Mouse (Mus musculus) left cerebral cortex, postnatal 10 days (tissue): ENCODE data around the gene Psmf1. TPM values are rescaled to one million over a fixed set of nuclear protein-coding genes. Genes with fewer than 3 reads are reported as not detected.

Experiments used
- DNase-seq, 2 experiments: peaks; one replicate each; pipeline ENCODE4 v3.0.0; 2021 to 2022; ENCODE audit warnings: low spot score in 2 of 2, mixed read lengths in 1 of 2; ENCODE audit errors: extremely low spot score in 1 of 2
- intact Hi-C: fragments of 180-260 bp; cut with DNase I; formaldehyde crosslinking; loops from one replicate; pipeline ENCODE4 v1.15.1; 2025
- total RNA-seq, 2 experiments: library from RNA; stranded (reverse); gene quantifications; 2 replicates each; pipeline ENCODE4 v1.2.3; 2021

Psmf1 gene
- total RNA-seq, 2 experiments from 2014 or later = 43.9 to 48.6 TPM

GRCm38 (mm10) chr2:151739505-151739904 is 4.5 kb downstream of the Psmf1 start:
- intact Hi-C loops = loop anchor here (10.0 kb wide), 1 partner anchor 165 kb away; the partner anchor contains the start of gene Sdcbp2
- DNase-seq = no peak

- intact Hi-C loops = loop anchor here (10.0 kb wide), 1 partner anchor 164 kb away; the partner anchor contains the start of gene Sdcbp2
- no peak for DNase-seq
These were observed 4.9 kb downstream of the Psmf1 start for GRCm38 (mm10) chr2:151739081-151739480.

GRCm38 (mm10) chr2:151738460-151738859 is 5.5 kb downstream of the Psmf1 start:
- no peak for DNase-seq
- intact Hi-C loops = loop anchor here (10.0 kb wide), 1 partner anchor 164 kb away; the partner anchor contains the start of gene Sdcbp2

GRCm38 (mm10) chr2:151735422-151735821 is 8.6 kb downstream of the Psmf1 start:
- no peak for DNase-seq
- intact Hi-C loops = loop anchor here (10.0 kb wide), 1 partner anchor 161 kb away; the partner anchor contains the start of gene Sdcbp2

- no peak for DNase-seq
- intact Hi-C loops = loop anchor here (10.0 kb wide), 1 partner anchor 159 kb away; the partner anchor contains the start of gene Sdcbp2
These were observed 10.7 kb downstream of the Psmf1 start for GRCm38 (mm10) chr2:151733151-151733865.

- intact Hi-C loops = loop anchor here (10.0 kb wide), 1 partner anchor 219 kb away; no protein-coding TSS in a partner anchor
- DNase-seq = no peak
These were observed 19.9 kb downstream of the Psmf1 start for GRCm38 (mm10) chr2:151724094-151724493.

- intact Hi-C loops = no loop called here
- DNase-seq = no peak
These were observed 27.5 kb downstream of the Psmf1 start for GRCm38 (mm10) chr2:151716318-151717055.

GRCm38 (mm10) chr2:151715526-151715925 is 28.5 kb downstream of the Psmf1 start:
- intact Hi-C loops = no loop called here
- DNase-seq = peak in 1 of 2 experiments; percentile 31

GRCm38 (mm10) chr2:151712647-151713046 is 31.3 kb downstream of the Psmf1 start:
- intact Hi-C loops = no loop called here
- DNase-seq = no peak

GRCm38 (mm10) chr2:151702851-151703190 is 41.2 kb downstream of the Psmf1 start:
- no peak for DNase-seq
- intact Hi-C loops = loop anchor here (10.0 kb wide), 1 partner anchor 128 kb away; the partner anchor contains the start of gene Sdcbp2

- DNase-seq = peak in 1 of 2 experiments; percentile 76
- intact Hi-C loops = loop anchor here (10.0 kb wide), 1 partner anchor 127 kb away; the partner anchor contains the start of gene Sdcbp2
These were observed 41.7 kb downstream of the Psmf1 start for GRCm38 (mm10) chr2:151702146-151702850.

GRCm38 (mm10) chr2:151701231-151702145 is 42.5 kb downstream of the Psmf1 start, which contains the start of gene Tmem74b:
Gene Tmem74b (plus strand): TSS chr2:151702008.
- intact Hi-C loops = loop anchor here (10.0 kb wide), 1 partner anchor 127 kb away; the partner anchor contains the start of gene Sdcbp2
- DNase-seq = no peak

- no peak for DNase-seq
- intact Hi-C loops = no loop called here
These were observed 61.0 kb downstream of the Psmf1 start for GRCm38 (mm10) chr2:151682976-151683375.

GRCm38 (mm10) chr2:151682357-151682756 is 61.6 kb downstream of the Psmf1 start:
- no peak for DNase-seq
- intact Hi-C loops = no loop called here

- DNase-seq = no peak
- intact Hi-C loops = loop anchor here (10.0 kb wide), 1 partner anchor 181 kb away; the partner anchor contains the start of gene Nsfl1c
These were observed 67.8 kb downstream of the Psmf1 start for GRCm38 (mm10) chr2:151676234-151676633.

GRCm38 (mm10) chr2:151670968-151671329 is 73.0 kb downstream of the Psmf1 start:
- intact Hi-C loops = loop anchor here (10.0 kb wide), 1 partner anchor 176 kb away; the partner anchor contains the start of gene Nsfl1c
- no peak for DNase-seq

- intact Hi-C loops = loop anchor here (10.0 kb wide), 1 partner anchor 175 kb away; the partner anchor contains the start of gene Nsfl1c
- DNase-seq = peak in 1 of 2 experiments; percentile 31
These were observed 73.7 kb downstream of the Psmf1 start for GRCm38 (mm10) chr2:151670026-151670967.
